8 mouse cellular contexts compared by ENCODE assay signal in genomic region chr3:139074484-139075211, GRCm38 (mm10). TPM values are rescaled to one million over a fixed set of nuclear protein-coding genes. Genes with fewer than 3 reads are reported as not detected.
DNase-seq lines count a peak whose midpoint lies in the region; ATAC-seq and TF ChIP-seq lines count a peak whose summit lies in the region.

Gene Rap1gds1, minus strand, starts transcription at chr3:139075201.

- intact Hi-C loops in heart, postnatal 25 days (cut with DNase I) = loop anchor here (10.0 kb wide), 1 partner anchor 590 kb away; the partner anchor contains the start of gene Metap1

- H3K27ac ChIP-seq in forebrain, embryonic 16.5 days (ENCODE audit: low read length) = peak within 1 kb of the TSS; percentile 97
- peak within 1 kb of the TSS; percentile 97 for H3K27ac ChIP-seq in layer of hippocampus, adult 2 months
- peak within 1 kb of the TSS; percentile 99 for H3K27ac ChIP-seq in lung, embryonic 14.5 days (ENCODE audit: low read depth)

- H3K9me3 ChIP-seq in forebrain, embryonic 16.5 days (ENCODE audit: control insufficient read depth, low read length) = no peaks in the 10 kb centered on the region
- H3K9me3 ChIP-seq in lung, embryonic 14.5 days (ENCODE audit: low read depth, low read length) = no peaks in the 10 kb centered on the region

- H3K4me2 ChIP-seq in forebrain, embryonic 16.5 days (ENCODE audit: low read length) = peak within 1 kb of the TSS; percentile 73
- H3K4me2 ChIP-seq in lung, embryonic 14.5 days = peak within 1 kb of the TSS; percentile 91

- no peaks in the 10 kb centered on the region for H3K36me3 ChIP-seq in forebrain, embryonic 16.5 days (ENCODE audit: control insufficient read depth, insufficient read depth)
- H3K36me3 ChIP-seq in lung, embryonic 14.5 days (ENCODE audit: insufficient read depth) = no peaks in the 10 kb centered on the region

- H3K9ac ChIP-seq in forebrain, embryonic 16.5 days (replicated peaks; ENCODE audit: low read depth, low read length) = peak within 1 kb of the TSS; percentile 93
- H3K9ac ChIP-seq in lung, embryonic 14.5 days = peak within 1 kb of the TSS; percentile 93

- no peaks in the 10 kb centered on the region for H3K27me3 ChIP-seq in forebrain, embryonic 16.5 days (replicated peaks; ENCODE audit: control insufficient read depth, insufficient read depth, low read length)
- no peaks in the 10 kb centered on the region for H3K27me3 ChIP-seq in lung, embryonic 14.5 days (ENCODE audit: insufficient read depth, low read length)

- H3K4me3 ChIP-seq in forebrain, embryonic 16.5 days (replicated peaks; ENCODE audit: low read length) = peak within 1 kb of the TSS; percentile 61
- H3K4me3 ChIP-seq in layer of hippocampus, adult 2 months = peak within 1 kb of the TSS; percentile 93
- H3K4me3 ChIP-seq in lung, embryonic 14.5 days (ENCODE audit: low read depth, low read length) = peak within 1 kb of the TSS; percentile 86

- WGBS in forebrain, embryonic 16.5 days = 0% methylated on average over 63 of the region's 97 CpGs
- under 1% methylated on average over 92 of the region's 97 CpGs for WGBS in lung, embryonic 14.5 days

- H3K4me1 ChIP-seq in forebrain, embryonic 16.5 days (replicated peaks; ENCODE audit: control insufficient read depth, insufficient read depth, low read length) = peaks cover 7% of the 10 kb centered on the region
- 0 out of 2 replicates have a peak, but pooled peaks cover 3% of the 10 kb centered on the region for H3K4me1 ChIP-seq in lung, embryonic 14.5 days (ENCODE audit: insufficient read depth)

- DNase-seq in ES-CJ7 (ENCODE audit: low read depth, low spot score) = peak; percentile 39
- peak; percentile 81 for DNase-seq in cerebellum, adult 11-12 months
- DNase-seq in heart, postnatal 25 days (ENCODE audit: low spot score) = peak; percentile 53
- peak; percentile 26 to 55 for DNase-seq in layer of hippocampus, adult 2 months (ENCODE audit: low spot score in 2 of 2)
- DNase-seq in lung, embryonic 14.5 days = peak; percentile 70
- DNase-seq in thymus, adult 18-20 months = peak; percentile 55 to 68

- ATAC-seq in forebrain, embryonic 16.5 days = peak; percentile 51
- ATAC-seq in lung, embryonic 14.5 days (ENCODE audit: insufficient read depth) = peak; percentile 67
- peak; percentile 39; the same call in 1 of the 2 replicates for ATAC-seq in neutrophil, adult 5-6 weeks (ENCODE audit: extremely low read depth, insufficient number of reproducible peaks, low FRiP score, poor library complexity, severe bottlenecking)

- TF ChIP-seq CTCF in layer of hippocampus, adult 2 months (conservative IDR thresholded peaks at IDR 0.05) = no peak
- no peak for TF ChIP-seq CTCF in lung, embryonic 14.5 days (IDR thresholded peaks at IDR 0.05; ENCODE audit: low read depth)

RNA-seq across cellular contexts. Expression of gene Rap1gds1, which starts in this region (rescaled TPM):
- 71.0 and 74.2 TPM in 2 replicates for polyA plus RNA-seq in forebrain, embryonic 16.5 days (2015; fragmentation: Nextera tagmentation; extraction: Ambion mirVana)
- 10 to 100 TPM; 26.5 to 29.8 TPM for total RNA-seq in heart, postnatal 25 days (2021)
- total RNA-seq in layer of hippocampus, adult 2 months (2021) = 100 to 1,000 TPM; 210 to 216 TPM
- 67.9 and 75.0 TPM in 2 replicates for polyA plus RNA-seq in lung, embryonic 14.5 days (2014; fragmentation: Nextera tagmentation; extraction: Ambion mirVana)
- total RNA-seq in neutrophil, adult 5-6 weeks (2017) = 62.9 and 63.7 TPM in 2 replicates

Comparison
In these comparisons a context has a peak if more than half of its experiments do, and no peak if none do; other contexts are left out.
1. Peak in every context shown above with its lines: DNase-seq, ATAC-seq, H3K4me3 ChIP-seq and H3K27ac ChIP-seq.